ENCODE assay signal across 38 mouse cellular contexts in genomic region chr1:164953574-164953973, GRCm38 (mm10). TPM values are rescaled to one million over a fixed set of nuclear protein-coding genes. Genes with fewer than 3 reads are reported as not detected.
"Had no signal": no experiment of that assay in that cellular context is flagged by ENCODE, and none has a peak within 500 bp of the region (broad histone marks: within the 10 kb centered on the region; RNA-seq: fewer than 3 reads in every experiment).

No protein-coding gene starts in this region.

- H3K4me1 ChIP-seq: heart, embryonic 15.5 days; hindbrain, embryonic 10.5 days; hindbrain, embryonic 12.5 days; intestine, embryonic 15.5 days; kidney, embryonic 15.5 days; limb, embryonic 13.5 days; limb, embryonic 15.5 days; liver, embryonic 12.5 days had no signal

- H3K4me3 ChIP-seq: heart, adult 2 months; heart, embryonic 13.5 days; heart, embryonic 15.5 days; hindbrain, embryonic 10.5 days; hindbrain, embryonic 12.5 days; intestine, embryonic 15.5 days; kidney, embryonic 15.5 days; limb, embryonic 13.5 days; limb, embryonic 15.5 days; liver, embryonic 12.5 days had no signal

- H3K9ac ChIP-seq: heart, embryonic 13.5 days; heart, embryonic 15.5 days; hindbrain, embryonic 12.5 days; hindbrain, embryonic 14.5 days; intestine, embryonic 15.5 days; kidney, embryonic 15.5 days; limb, embryonic 13.5 days; limb, embryonic 15.5 days; liver, embryonic 12.5 days had no signal

- ATAC-seq: hindbrain, embryonic 16.5 days; inflammation-experienced regulatory T-cells, adult 6 months; intestine, embryonic 15.5 days; intestine, postnatal 0 days; liver, embryonic 12.5 days had no signal

- H3K36me3 ChIP-seq: heart, embryonic 13.5 days; heart, embryonic 15.5 days; hindbrain, embryonic 10.5 days; hindbrain, embryonic 12.5 days; intestine, embryonic 15.5 days; kidney, embryonic 15.5 days; limb, embryonic 13.5 days; limb, embryonic 15.5 days; liver, embryonic 12.5 days had no signal

- H3K27ac ChIP-seq: heart, adult 2 months; heart, embryonic 13.5 days; heart, embryonic 15.5 days; hindbrain, embryonic 10.5 days; hindbrain, embryonic 12.5 days; hindbrain, embryonic 14.5 days; intestine, embryonic 15.5 days; kidney, embryonic 15.5 days; kidney, postnatal 0 days; limb, embryonic 13.5 days; limb, embryonic 15.5 days; liver, embryonic 12.5 days had no signal

- H3K27me3 ChIP-seq: heart, embryonic 13.5 days; heart, embryonic 15.5 days; hindbrain, embryonic 12.5 days; intestine, embryonic 15.5 days; kidney, embryonic 15.5 days; limb, embryonic 13.5 days; limb, embryonic 15.5 days; liver, embryonic 12.5 days had no signal

- DNase-seq: gastrocnemius, postnatal 25 days; heart, adult 11 months; heart, adult 2 months; heart, postnatal 14 days; heart, postnatal 36 days; kidney, adult 2 months; kidney, adult 9 months; kidney, postnatal 14 days; kidney, postnatal 36 days; layer of hippocampus, adult 9-11 months; layer of hippocampus, postnatal 36 days; left cerebral cortex, postnatal 4 days had no signal

- H3K9me3 ChIP-seq: heart, embryonic 13.5 days; heart, embryonic 15.5 days; hindbrain, embryonic 10.5 days; hindbrain, embryonic 12.5 days; intestine, embryonic 15.5 days; kidney, embryonic 15.5 days; limb, embryonic 13.5 days; limb, embryonic 15.5 days; liver, embryonic 12.5 days had no signal

- H3K4me2 ChIP-seq: heart, embryonic 11.5 days; heart, embryonic 13.5 days; heart, embryonic 15.5 days; hindbrain, embryonic 12.5 days; hindbrain, embryonic 14.5 days; intestine, embryonic 15.5 days; kidney, embryonic 15.5 days; limb, embryonic 13.5 days; limb, embryonic 15.5 days; liver, embryonic 12.5 days had no signal

RNA-seq across cellular contexts. Expression of gene Xcl1, which starts 18.2 kb away (rescaled TPM):
- total RNA-seq: gastrocnemius, adult 18-20 months; gastrocnemius, adult 8-10 months; gastrocnemius, postnatal 25 days; gastrocnemius, postnatal 4 days; heart, adult 2 months; heart, postnatal 14 days; heart, postnatal 36 days; layer of hippocampus, adult 18-20 months; layer of hippocampus, postnatal 14 days; layer of hippocampus, postnatal 36 days; left cerebral cortex, adult 18-20 months; left cerebral cortex, adult 8-10 months; left cerebral cortex, postnatal 10 days; left cerebral cortex, postnatal 25 days; left cerebral cortex, postnatal 4 days had no signal
- polyA plus RNA-seq: heart, embryonic 11.5 days; heart, embryonic 13.5 days; heart, postnatal 0 days; hindbrain, embryonic 10.5 days; hindbrain, embryonic 12.5 days; hindbrain, embryonic 14.5 days; hindbrain, embryonic 16.5 days; intestine, embryonic 15.5 days; intestine, postnatal 0 days; kidney, embryonic 15.5 days; kidney, postnatal 0 days; limb, embryonic 11.5 days; limb, embryonic 13.5 days; limb, embryonic 15.5 days; liver, embryonic 12.5 days had no signal
